Mouse (Mus musculus): ENCODE measurements around the gene S100a9. TPM values are rescaled to one million over a fixed set of nuclear protein-coding genes. Genes with fewer than 3 reads are reported as not detected.

Gene S100a9
- total and polyA plus RNA-seq, 2 experiments from 2014 or later, result 2.2 TPM; not detected in 1

DNA sequence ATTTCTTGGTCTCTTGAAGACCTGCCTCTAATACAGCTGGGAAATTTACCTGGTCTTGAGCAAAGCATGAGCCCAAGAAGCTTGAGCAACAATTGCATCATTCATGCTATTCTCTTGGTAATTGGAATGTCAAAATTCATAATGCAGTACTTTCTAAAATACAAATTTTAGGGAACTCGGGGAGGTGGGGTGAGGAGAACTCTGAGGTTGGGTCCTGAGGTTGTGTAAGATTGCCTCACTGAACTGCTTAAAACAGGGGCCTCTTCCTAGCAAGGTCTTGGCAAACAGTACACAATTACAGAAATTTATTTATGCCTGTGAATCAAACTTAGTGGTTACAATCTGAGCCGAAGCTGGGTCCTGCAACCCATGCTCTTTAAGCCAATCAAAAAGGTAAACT lies 8.7 kb downstream of the S100a9 start:
- Histone ChIP-seq H3K27ac (ENCODE audit: low read depth, low read length) (no peak overlapping the region), H3K4me1 (ENCODE audit: insufficient read depth, low read length) (no peaks in the 10 kb centered on the region), H3K36me3 (ENCODE audit: insufficient read depth, low read length) (no peaks in the 10 kb centered on the region), H3K4me3 (ENCODE audit: low read depth, low read length) (no peak overlapping the region), H3K9me3 (ENCODE audit: low read length) (no peaks in the 10 kb centered on the region), H3K9ac (replicated peaks; ENCODE audit: low read length, poor library complexity, severe bottlenecking) (no peak overlapping the region), H3K27me3 (ENCODE audit: insufficient read depth, low read length) (no peaks in the 10 kb centered on the region), H3K4me2 (ENCODE audit: low read depth, low read length, poor library complexity, severe bottlenecking) (no peak overlapping the region)
- no peak for TF ChIP-seq CTCF (IDR thresholded peaks at IDR 0.05)
- DNase-seq (ENCODE audit: low spot score), result no peak
- 86% methylated on average over 2 of the region's 2 CpGs for WGBS
- ATAC-seq (ENCODE audit: low FRiP score), result no peak

DNA sequence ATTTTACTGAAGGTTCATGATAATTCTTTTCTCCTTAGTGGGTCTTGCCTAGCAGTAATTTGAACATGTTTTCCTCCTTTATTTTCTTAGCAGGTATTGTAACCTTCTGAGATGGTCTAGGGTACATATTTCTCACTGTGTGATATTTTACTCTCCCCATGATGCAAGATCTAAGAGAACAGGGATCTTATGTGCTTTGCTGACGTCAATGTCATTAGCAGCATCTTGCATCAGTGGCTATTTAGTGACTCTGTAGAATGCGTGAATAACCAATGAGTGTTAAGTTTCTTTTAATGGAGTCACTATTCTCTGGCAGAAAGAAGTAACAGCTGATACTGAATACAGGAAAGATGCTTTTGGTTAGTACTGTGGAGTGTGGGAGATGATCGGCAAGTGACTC lies 11.6 kb downstream of the S100a9 start:
- DNase-seq (ENCODE audit: low spot score), result no peak
- no peak for TF ChIP-seq CTCF (IDR thresholded peaks at IDR 0.05)
- no peak for ATAC-seq (ENCODE audit: low FRiP score)
- Histone ChIP-seq H3K4me3 (ENCODE audit: low read depth, low read length) (no peak overlapping the region), H3K27me3 (ENCODE audit: insufficient read depth, low read length) (no peaks in the 10 kb centered on the region), H3K4me1 (ENCODE audit: insufficient read depth, low read length) (no peaks in the 10 kb centered on the region), H3K27ac (ENCODE audit: low read depth, low read length) (no peak overlapping the region), H3K9me3 (ENCODE audit: low read length) (no peaks in the 10 kb centered on the region), H3K9ac (replicated peaks; ENCODE audit: low read length, poor library complexity, severe bottlenecking) (no peak overlapping the region), H3K36me3 (ENCODE audit: insufficient read depth, low read length) (no peaks in the 10 kb centered on the region), H3K4me2 (ENCODE audit: low read depth, low read length, poor library complexity, severe bottlenecking) (no peak overlapping the region)
- WGBS, result 89% methylated on average over 3 of the region's 3 CpGs

GRCm38 (mm10) chr3:90678656-90679055 lies 16.9 kb downstream of the S100a9 start:
- Histone ChIP-seq H3K27ac (ENCODE audit: low read depth, low read length) (no peak overlapping the region), H3K27me3 (ENCODE audit: insufficient read depth, low read length) (no peaks in the 10 kb centered on the region), H3K4me2 (ENCODE audit: low read depth, low read length, poor library complexity, severe bottlenecking) (no peak overlapping the region), H3K9ac (replicated peaks; ENCODE audit: low read length, poor library complexity, severe bottlenecking) (no peak overlapping the region), H3K4me3 (ENCODE audit: low read depth, low read length) (no peak overlapping the region), H3K36me3 (ENCODE audit: insufficient read depth, low read length) (no peaks in the 10 kb centered on the region), H3K9me3 (ENCODE audit: low read length) (no peaks in the 10 kb centered on the region), H3K4me1 (ENCODE audit: insufficient read depth, low read length) (no peaks in the 10 kb centered on the region)
- DNase-seq (ENCODE audit: low spot score) (no peak), ATAC-seq (ENCODE audit: low FRiP score) (no peak)
- no peak for TF ChIP-seq CTCF (IDR thresholded peaks at IDR 0.05)
- 55% methylated on average over 3 of the region's 3 CpGs for WGBS

DNA sequence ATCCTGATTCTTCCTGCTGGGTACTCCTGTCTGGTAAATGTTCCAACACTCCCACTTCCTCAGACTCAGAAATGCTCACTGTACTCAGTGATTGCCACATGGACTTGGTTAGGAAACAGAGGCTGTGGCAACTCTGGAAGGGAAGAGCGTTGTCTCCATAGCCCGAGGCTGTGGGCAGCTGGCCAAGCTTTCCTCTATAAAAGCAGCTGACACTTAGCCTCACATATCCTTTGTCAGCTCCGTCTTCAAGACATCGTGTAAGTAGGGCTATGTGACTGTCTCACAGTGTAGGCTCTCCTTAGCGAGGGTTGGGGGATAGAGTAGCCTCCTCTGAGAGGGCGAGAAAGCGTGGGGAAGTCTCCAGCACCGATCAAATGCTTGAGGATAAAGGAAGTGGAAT lies 26.7 kb downstream of the S100a9 start, which contains the start of gene S100a8:
Gene S100a8 (plus strand): TSS at position 133 of the 400 bp plus-strand sequence.
- DNase-seq (ENCODE audit: low spot score), result no peak
- no peaks in the 10 kb centered on the region for H3K4me1 ChIP-seq (ENCODE audit: insufficient read depth, low read length)

DNA sequence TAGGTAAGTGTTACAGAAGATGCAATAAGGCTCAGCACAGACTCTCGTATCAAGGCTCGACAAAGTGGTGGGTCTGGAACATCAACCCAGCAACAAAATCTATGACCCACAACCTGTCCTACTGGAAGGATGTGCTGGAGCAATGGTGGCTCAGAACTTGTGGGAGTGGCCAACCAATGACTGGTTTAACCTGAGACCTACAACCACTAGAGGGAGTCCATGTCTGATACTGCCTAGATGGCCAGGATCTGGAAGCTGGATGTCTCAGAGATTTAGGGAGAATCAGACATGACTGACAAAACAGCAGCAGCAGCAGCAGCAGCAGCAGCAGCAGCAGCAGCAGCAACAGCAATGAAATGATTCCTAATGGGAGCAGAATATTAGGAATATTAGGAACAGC lies 31.3 kb downstream of the S100a9 start:
- no peak overlapping the region for H3K4me3 ChIP-seq (ENCODE audit: low read depth, low read length)
- DNase-seq (ENCODE audit: low spot score), result peak; percentile 2
- H3K27me3 ChIP-seq (ENCODE audit: insufficient read depth, low read length), result no peaks in the 10 kb centered on the region
- ATAC-seq (ENCODE audit: low FRiP score), result no peak
- no peak overlapping the region for H3K9ac ChIP-seq (replicated peaks; ENCODE audit: low read length, poor library complexity, severe bottlenecking)
- no peaks in the 10 kb centered on the region for H3K4me1 ChIP-seq (ENCODE audit: insufficient read depth, low read length)
- H3K36me3 ChIP-seq (ENCODE audit: insufficient read depth, low read length), result no peaks in the 10 kb centered on the region
- WGBS, result 96% methylated on average over 2 of the region's 2 CpGs
- no peaks in the 10 kb centered on the region for H3K9me3 ChIP-seq (ENCODE audit: low read length)
- no peak overlapping the region for H3K27ac ChIP-seq (ENCODE audit: low read depth, low read length)
- peak; percentile 22; the same call in 1 of the 2 replicates for TF ChIP-seq CTCF (IDR thresholded peaks at IDR 0.05)
- no peak overlapping the region for H3K4me2 ChIP-seq (ENCODE audit: low read depth, low read length, poor library complexity, severe bottlenecking)

More for the DNA sequence above, 26.7 kb downstream of the S100a9 start, which contains the start of gene S100a8:
- Histone ChIP-seq H3K27me3 (ENCODE audit: insufficient read depth, low read length) (no peaks in the 10 kb centered on the region), H3K4me3 (ENCODE audit: low read depth, low read length) (no peak within 1 kb of the TSS), H3K36me3 (ENCODE audit: insufficient read depth, low read length) (no peaks in the 10 kb centered on the region), H3K9ac (replicated peaks; ENCODE audit: low read length, poor library complexity, severe bottlenecking) (no peak within 1 kb of the TSS), H3K9me3 (ENCODE audit: low read length) (no peaks in the 10 kb centered on the region), H3K27ac (ENCODE audit: low read depth, low read length) (no peak within 1 kb of the TSS), H3K4me2 (ENCODE audit: low read depth, low read length, poor library complexity, severe bottlenecking) (no peak within 1 kb of the TSS)
- TF ChIP-seq CTCF (IDR thresholded peaks at IDR 0.05), result no peak
- WGBS, result 63% methylated on average over 8 of the region's 8 CpGs
- no peak for ATAC-seq (ENCODE audit: low FRiP score)

DNA sequence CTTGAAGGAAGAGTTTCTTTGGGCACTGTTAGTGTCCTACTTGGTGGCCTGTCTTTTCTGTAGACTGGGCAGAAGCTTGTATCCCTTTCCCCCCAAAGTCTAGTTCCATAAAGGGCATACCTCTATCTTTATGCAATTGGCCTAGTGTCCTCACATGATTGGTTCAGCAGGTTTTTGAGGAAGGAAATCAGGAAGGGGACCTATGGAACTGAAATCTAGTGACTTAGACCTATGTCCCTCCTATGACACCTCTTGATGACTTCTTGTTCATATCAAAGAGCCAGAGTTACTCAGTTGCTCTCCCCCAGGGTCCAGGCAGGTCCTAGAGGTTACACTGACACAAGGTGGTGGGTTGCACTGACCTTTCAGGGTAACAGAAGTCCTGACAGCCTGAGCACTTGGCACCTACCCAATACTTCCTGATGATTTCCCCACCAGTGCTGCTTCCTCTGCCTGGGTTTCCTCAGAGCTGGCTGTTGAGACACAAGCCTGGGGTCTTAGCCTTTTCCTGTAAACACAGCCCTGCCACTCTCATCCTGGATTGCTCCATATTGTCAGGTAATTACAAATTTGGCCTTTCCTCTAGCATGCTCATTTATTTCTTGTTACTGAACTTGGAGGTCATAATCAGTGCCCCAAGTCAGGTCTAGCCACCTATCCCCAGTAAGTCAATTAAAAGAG lies 36.0 kb downstream of the S100a9 start:
- no peaks in the 10 kb centered on the region for H3K9me3 ChIP-seq (ENCODE audit: low read length)
- H3K4me3 ChIP-seq (ENCODE audit: low read depth, low read length), result no peak overlapping the region
- no peak for TF ChIP-seq CTCF (IDR thresholded peaks at IDR 0.05)
- H3K4me1 ChIP-seq (ENCODE audit: insufficient read depth, low read length), result no peaks in the 10 kb centered on the region
- DNase-seq (ENCODE audit: low spot score) (no peak), ATAC-seq (ENCODE audit: low FRiP score) (no peak)
- no peaks in the 10 kb centered on the region for H3K36me3 ChIP-seq (ENCODE audit: insufficient read depth, low read length)
- no peak overlapping the region for H3K27ac ChIP-seq (ENCODE audit: low read depth, low read length)
- no peak overlapping the region for H3K4me2 ChIP-seq (ENCODE audit: low read depth, low read length, poor library complexity, severe bottlenecking)
- H3K27me3 ChIP-seq (ENCODE audit: insufficient read depth, low read length), result no peaks in the 10 kb centered on the region
- no peak overlapping the region for H3K9ac ChIP-seq (replicated peaks; ENCODE audit: low read length, poor library complexity, severe bottlenecking)

All from midbrain, postnatal 0 days (tissue).